Mouse (Mus musculus): ENCODE results near the gene Cdyl.
"Not testable (repeated sequence)": the region's sequence is repeated elsewhere in the genome, so short reads cannot be mapped to it uniquely, and the experiment has no call there.

The Cdyl gene

DNA sequence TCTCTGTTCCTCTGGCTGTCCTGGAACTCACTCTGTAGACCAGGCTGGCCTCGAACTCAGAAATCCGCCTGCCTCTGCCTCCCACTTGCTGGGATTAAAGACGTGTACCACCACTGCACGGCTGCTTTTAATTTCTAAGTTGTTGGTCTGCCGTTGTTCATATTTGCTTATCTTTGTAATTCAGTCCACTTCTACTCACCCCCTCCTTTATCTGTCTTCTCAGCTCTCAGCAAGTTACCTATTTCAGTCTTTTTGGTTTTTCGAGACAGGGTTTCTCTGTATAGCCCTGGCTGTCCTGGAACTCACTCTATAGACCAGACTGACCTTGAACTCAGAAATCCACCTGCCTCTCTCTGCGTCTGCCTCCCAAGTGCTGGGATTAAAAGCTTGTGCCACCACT lies 176.9 kb downstream of the Cdyl start:
- DNase-seq (ENCODE audit: low spot score) = not testable (repeated sequence)

DNA sequence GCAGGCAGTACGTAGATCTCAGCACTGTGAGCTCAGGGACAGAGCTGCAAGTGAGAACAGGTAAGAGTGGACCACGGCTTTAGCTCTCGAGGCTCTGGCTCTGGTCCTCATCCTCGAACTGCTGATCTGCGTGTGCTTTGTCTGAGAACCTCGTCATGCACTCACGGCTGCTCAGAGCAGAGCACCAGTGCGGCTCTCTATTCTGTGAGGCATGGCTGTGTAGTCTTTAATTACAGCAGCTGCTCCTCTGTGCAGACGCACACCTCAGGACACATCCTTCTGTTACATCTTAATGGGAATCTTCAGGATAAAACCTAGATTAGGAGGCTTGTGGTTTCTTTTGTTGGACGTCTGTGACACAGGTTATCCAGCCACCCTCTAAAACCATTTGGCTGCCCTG lies 180.5 kb downstream of the Cdyl start:
- DNase-seq (ENCODE audit: low spot score) = no peak

GRCm38 (mm10) chr13:35843383-35843782 lies 183.8 kb downstream of the Cdyl start:
- DNase-seq (ENCODE audit: low spot score) = no peak

GRCm38 (mm10) chr13:35845306-35845705 lies 185.7 kb downstream of the Cdyl start:
- DNase-seq (ENCODE audit: low spot score) = no peak

GRCm38 (mm10) chr13:35848694-35849093 lies 189.1 kb downstream of the Cdyl start:
- DNase-seq (ENCODE audit: low spot score) = no peak

GRCm38 (mm10) chr13:35851581-35851980 lies 191.9 kb downstream of the Cdyl start:
- no peak for DNase-seq (ENCODE audit: low spot score)

DNA sequence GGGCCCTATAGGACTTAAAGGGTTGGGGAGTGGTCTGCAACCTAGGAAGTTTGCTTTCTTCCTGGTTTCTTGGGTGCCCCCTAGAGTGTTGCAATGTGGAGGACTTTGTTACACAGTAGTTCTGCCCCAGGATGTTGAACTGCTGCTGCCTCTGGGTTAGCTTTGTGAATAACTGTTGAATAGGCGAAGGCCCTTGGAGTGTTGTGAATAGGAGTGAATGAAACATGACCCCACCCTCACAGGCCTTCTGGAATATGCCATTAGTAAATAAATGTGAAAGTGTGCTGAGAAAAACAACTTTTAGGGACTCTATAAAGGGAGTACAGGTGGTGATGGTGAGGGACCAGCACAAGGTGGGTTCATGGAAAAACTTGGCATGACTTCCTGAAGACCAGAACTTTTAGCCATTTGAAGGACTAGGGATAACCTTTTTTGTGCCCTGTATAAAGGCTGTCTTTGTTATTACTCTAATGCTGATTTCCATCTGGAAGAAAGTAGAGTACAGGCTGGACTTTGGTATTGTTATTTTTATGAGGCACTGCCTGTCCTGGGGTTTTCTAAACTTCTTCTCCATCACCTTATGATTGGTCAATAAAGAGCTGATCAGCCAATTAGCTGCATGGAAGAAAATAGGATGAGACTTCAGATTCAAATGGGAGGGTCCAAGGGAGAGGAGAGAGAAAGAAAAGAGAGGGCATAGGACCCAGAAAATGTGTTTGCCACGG lies 193.4 kb downstream of the Cdyl start:
- no peak for DNase-seq (ENCODE audit: low spot score)

DNA sequence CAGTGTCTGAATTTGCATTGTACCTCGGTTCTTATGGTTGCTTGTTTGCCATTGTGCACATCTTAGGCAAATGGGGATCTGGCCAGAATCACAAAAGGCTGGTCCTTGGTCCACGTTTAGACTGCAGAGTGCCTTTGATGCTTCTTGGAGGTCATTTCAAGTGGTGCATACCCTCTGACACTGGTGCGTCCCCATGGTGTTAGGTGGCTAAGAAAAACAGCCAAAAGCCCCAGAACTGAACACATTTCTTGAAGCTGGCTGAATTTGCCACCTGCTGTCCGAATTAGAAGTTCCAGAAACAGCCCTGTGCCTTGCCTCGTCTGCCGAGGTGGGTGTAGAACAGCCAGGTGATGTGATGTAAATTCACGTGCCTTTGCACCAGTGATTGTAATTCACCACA lies 197.9 kb downstream of the Cdyl start:
- no peak for DNase-seq (ENCODE audit: low spot score)

DNA sequence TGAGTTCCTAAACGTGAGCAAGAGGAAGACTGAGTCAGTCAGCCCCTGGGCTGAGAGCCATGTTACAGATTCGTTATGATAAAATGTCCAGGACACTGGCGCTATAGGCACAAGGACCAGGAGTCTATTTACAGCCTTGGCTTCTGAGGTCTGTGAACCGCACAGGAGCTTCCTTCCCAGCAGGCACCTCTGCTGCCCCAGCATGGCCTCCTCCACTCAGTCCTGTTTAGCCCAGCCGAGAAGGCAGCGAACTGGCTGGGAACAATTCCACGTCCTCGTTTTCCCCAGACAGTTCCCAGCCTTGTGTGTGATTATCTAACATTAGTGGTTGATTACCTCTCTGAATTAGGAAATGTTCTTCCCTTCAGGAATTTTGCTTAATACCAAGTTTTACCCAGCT lies 201.3 kb downstream of the Cdyl start:
- no peak for DNase-seq (ENCODE audit: low spot score)

- DNase-seq (ENCODE audit: low spot score) = no peak
Measured at GRCm38 (mm10) chr13:35870659-35871058, 211.0 kb downstream of the Cdyl start.

DNA sequence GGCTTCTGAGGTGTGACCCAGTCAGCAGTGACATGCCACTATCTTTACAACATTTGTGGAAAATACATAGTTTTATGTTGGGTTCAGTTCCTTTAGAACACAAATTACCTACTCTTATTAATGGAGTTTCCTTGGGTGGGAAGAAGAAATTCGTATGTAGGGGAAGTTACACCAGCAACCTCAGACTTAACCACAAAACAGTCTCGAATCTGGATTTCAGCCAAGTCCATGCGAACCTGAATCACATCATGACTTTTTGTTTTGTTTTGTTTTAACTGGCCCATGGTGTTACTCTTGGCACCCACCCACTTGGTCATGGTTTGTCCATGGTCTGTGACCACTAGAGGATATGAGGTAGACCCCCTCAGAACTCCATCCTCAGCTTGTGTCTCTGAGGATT lies 211.5 kb downstream of the Cdyl start:
- no peak for DNase-seq (ENCODE audit: low spot score)

- no peak for DNase-seq (ENCODE audit: low spot score)
Measured at GRCm38 (mm10) chr13:35875396-35875795, 215.8 kb downstream of the Cdyl start.

GRCm38 (mm10) chr13:35878282-35878681 lies 218.6 kb downstream of the Cdyl start:
- no peak for DNase-seq (ENCODE audit: low spot score)

GRCm38 (mm10) chr13:35879068-35879467 lies 219.4 kb downstream of the Cdyl start:
- no peak for DNase-seq (ENCODE audit: low spot score)

DNA sequence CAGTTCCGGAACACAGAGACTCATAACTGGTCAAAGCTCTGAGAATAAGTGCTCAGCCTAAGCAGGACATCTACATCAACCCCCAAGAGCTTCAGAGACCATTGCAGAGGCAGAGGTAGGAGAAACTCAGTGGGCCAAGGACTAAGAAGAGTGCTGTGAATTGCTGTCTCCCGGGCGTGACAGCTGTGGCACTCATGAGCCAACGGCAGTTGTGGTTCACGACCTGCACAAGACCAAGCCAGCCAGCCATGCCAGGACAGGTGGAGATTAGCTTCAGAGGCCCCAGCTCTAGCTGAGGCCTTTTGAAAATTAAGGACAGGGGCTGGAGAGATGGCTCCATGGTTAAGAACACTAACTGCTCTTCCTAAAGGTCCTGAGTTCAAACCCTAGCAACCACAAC lies 219.9 kb downstream of the Cdyl start:
- no peak for DNase-seq (ENCODE audit: low spot score)

DNA sequence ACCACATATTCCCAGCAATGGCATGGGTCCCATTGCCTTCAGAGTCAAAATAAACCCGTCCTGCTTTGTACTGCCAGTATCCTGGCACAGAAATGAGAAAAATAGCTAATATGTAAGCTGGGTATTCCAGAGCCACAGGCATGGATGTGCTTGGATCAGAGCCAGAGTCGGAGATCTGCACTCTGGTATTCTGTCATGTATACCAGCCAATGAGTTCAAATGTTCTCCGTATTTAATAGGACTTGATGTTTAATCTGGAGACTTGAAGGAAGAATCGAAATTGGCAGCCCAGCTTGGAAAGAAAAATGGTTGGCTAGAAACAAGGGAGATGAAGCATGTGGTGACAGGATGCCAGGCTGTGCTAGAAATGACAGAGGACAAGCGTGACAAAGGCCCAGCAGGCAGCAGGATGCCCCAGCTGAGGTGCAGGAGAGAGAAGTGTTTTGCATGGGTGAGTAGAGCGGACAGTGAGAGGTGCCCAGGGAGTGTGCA lies 221.0 kb downstream of the Cdyl start:
- no peak for DNase-seq (ENCODE audit: low spot score)

DNA sequence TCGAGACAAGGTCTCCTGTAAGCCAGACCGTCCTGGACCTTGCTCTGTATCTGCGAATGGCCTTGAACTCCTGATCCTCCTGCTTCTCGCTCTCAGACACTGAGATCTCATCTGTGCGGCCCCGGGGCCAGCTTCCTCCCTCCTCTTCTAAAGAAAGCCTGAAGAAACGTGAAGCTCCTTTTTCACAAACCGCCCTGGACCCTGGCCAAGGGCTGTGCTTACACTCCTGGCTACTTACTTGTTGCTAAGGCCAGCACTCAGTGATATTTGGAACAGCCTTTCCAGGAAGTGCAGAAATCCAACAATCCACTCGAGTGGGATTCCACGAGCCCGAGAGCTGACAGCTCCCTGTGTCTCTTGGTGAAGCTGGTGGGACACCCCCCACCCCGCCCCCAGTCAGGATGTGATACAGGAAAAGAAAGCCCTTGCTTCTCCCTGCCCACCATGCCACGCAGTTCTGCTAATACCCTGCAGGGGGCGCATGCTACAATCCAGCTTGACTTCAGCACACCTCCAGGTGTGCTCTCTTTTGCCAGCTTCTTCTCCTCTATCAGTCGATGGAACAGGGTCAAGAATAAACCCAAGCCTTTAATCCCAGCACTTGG lies 226.6 kb downstream of the Cdyl start:
- DNase-seq (ENCODE audit: low spot score) = peak; percentile 11

DNA sequence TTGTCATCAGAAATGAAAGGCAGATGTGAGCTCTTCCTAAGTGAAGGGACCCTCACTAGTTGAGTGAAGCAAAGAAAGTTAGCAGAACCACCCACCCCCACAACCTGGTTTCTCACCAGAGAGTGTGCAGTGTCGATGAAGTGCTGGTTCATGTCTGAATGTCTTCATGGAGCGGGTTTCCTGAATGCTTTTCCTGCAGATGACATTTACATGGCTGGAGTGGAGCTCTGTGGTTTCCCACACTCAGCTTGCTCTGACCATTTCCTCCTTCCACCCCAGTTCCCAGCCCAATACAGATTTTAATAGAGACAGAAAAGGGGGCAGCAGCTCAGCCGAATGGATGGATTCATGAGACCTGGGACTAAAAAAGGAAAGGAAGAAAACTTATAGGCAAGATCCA lies 233.2 kb downstream of the Cdyl start:
- DNase-seq (ENCODE audit: low spot score) = no peak

DNA sequence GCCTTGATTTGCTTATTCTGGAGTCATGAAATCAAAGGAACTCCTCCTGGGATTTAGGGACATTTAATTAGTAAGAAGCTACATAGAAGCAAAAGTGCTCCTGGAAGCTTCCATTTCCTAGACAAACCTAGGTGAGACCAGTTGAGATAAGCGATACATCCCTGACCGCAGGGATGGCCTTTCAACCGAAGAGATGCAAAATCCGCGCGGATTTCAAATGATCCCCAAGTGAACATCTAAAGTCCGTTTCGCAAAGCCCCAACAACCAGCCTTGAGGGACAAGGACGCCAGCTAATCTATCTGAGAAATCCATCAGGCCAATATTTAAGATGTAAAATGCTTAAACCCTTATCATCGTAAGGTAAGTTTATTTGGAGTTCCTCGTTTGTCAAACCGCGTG lies 245.7 kb downstream of the Cdyl start:
- no peak for DNase-seq (ENCODE audit: low spot score)

GRCm38 (mm10) chr13:35905879-35906481 lies 246.3 kb downstream of the Cdyl start, which contains the start of gene Rpp40:
Rpp40 (minus strand) TSS chr13:35906359.
- peak; percentile 96 for DNase-seq (ENCODE audit: low spot score)

GRCm38 (mm10) chr13:35911476-35911875 lies 251.8 kb downstream of the Cdyl start:
- no peak for DNase-seq (ENCODE audit: low spot score)
